Mouse (Mus musculus) myocyte (in vitro differentiated cells): Measurements from ENCODE around the gene Anln.

Source experiments
- CEBPB ChIP-seq: IDR thresholded peaks from 2 replicates; pipeline ENCODE4 v1.6.1; 2011; ENCODE audit warnings: mild to moderate bottlenecking, moderate library complexity; ENCODE audit not compliant: poor library complexity, insufficient read depth, severe bottlenecking
- E2F4 ChIP-seq: IDR thresholded peaks from one replicate; pipeline ENCODE4 v1.6.1; 2011; ENCODE audit warnings: mild to moderate bottlenecking, control low read depth, moderate library complexity; ENCODE audit not compliant: insufficient read depth
- MAX ChIP-seq: IDR thresholded peaks from one replicate; pipeline ENCODE4 v1.6.1; 2011; ENCODE audit warnings: low read depth, mild to moderate bottlenecking, control low read depth
- MYOD1 ChIP-seq, 3 experiments: IDR thresholded peaks; one replicate each; pipeline ENCODE4 v1.6.1; 2011; ENCODE audit warnings: control low read depth in 2 of 3, low read depth in 2 of 3, mild to moderate bottlenecking in 2 of 3, moderate library complexity in 1 of 3; ENCODE audit not compliant: insufficient read length in 2 of 3, control insufficient read depth in 1 of 3
- MYOG ChIP-seq, 3 experiments: IDR thresholded peaks; one replicate each; pipeline ENCODE4 v1.6.1; 2011; ENCODE audit warnings: control low read depth in 2 of 3, low read depth in 2 of 3, mild to moderate bottlenecking in 2 of 3; ENCODE audit not compliant: insufficient read length in 2 of 3, control insufficient read depth in 1 of 3, insufficient read depth in 1 of 3
- POLR2A ChIP-seq: IDR thresholded peaks from one replicate; pipeline ENCODE4 v1.6.1; 2011; ENCODE audit warnings: low read depth, mild to moderate bottlenecking, control low read depth, moderate library complexity; ENCODE audit not compliant: insufficient read length
- POLR2AphosphoS2 ChIP-seq: IDR thresholded peaks from one replicate; pipeline ENCODE4 v1.6.1; 2011; ENCODE audit warnings: low read depth, control low read depth; ENCODE audit not compliant: insufficient read length
- REST ChIP-seq: IDR thresholded peaks from one replicate; pipeline ENCODE4 v1.6.1; 2011; ENCODE audit warnings: mild to moderate bottlenecking, control low read depth, moderate library complexity; ENCODE audit not compliant: insufficient read depth, insufficient read length
- SRF ChIP-seq: IDR thresholded peaks from one replicate; pipeline ENCODE4 v1.6.1; 2011; ENCODE audit warnings: low read depth; ENCODE audit not compliant: control insufficient read depth, insufficient read length
- TCF12 ChIP-seq: IDR thresholded peaks from one replicate; pipeline ENCODE4 v1.6.1; 2011; ENCODE audit warnings: mild to moderate bottlenecking, control low read depth; ENCODE audit not compliant: poor library complexity, insufficient read depth, severe bottlenecking
- TCF3 ChIP-seq: IDR thresholded peaks from one replicate; pipeline ENCODE4 v1.6.1; 2011; ENCODE audit warnings: low read depth, control low read depth; ENCODE audit not compliant: insufficient read length
- USF1 ChIP-seq: IDR thresholded peaks from one replicate; pipeline ENCODE4 v1.6.1; 2011; ENCODE audit warnings: low read depth, mild to moderate bottlenecking, control low read depth, moderate library complexity

- TF ChIP-seq TCF12 (no peak), MYOG (IDR thresholded peaks at IDR 0.05; ENCODE audit: control insufficient read depth in 1 of 3, insufficient read depth in 1 of 3, insufficient read length in 2 of 3, low read depth in 2 of 3) (no peak), POLR2A (no peak), USF1 (no peak), POLR2AphosphoS2 (no peak), MAX (no peak), MYOD1 (IDR thresholded peaks at IDR 0.05; ENCODE audit: control insufficient read depth in 1 of 3, insufficient read length in 2 of 3, low read depth in 2 of 3) (no peak), CEBPB (no peak), REST (no peak), E2F4 (no peak), SRF (no peak), TCF3 (no peak)
Observed at GRCm38 (mm10) chr9:22327099-22327474, 61.9 kb downstream of the Anln start.
